Mouse (Mus musculus): Measurements from ENCODE around the gene Drd5.

DNA sequence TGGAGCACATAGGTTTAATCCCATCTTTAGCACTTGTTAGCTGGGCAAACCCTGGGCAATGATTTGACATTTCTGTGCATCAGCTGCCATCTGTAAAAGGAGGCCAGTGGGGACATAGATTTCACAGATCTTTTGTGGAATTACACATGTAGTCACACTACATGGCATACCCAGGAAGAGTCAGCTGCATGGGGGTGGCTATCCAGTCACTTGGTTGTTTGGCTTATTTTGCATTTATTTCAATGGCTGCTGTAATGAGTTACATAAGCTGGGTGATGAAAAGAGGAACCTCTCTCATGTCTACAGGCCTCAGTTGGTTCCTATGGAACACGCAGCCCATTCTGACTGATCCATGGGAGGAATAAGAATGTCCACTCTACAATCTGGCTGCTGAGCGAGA, 40.5 kb downstream of the Drd5 start:
- TF ChIP-seq POLR2A (IDR thresholded peaks at IDR 0.05; ENCODE audit: borderline replicate concordance, extremely low read depth, insufficient read depth, insufficient read length, poor library complexity, severe bottlenecking) = no peak
- no peak for TF ChIP-seq CTCF (IDR thresholded peaks at IDR 0.05; ENCODE audit: borderline replicate concordance, extremely low read depth, insufficient read depth, insufficient read length)

Data from brain, embryonic 14.5 days (tissue).